Mouse (Mus musculus) hindbrain, embryonic 14.5 days (tissue): ENCODE results near the gene Tmem229b. TPM values are rescaled to one million over a fixed set of nuclear protein-coding genes. Genes with fewer than 3 reads are reported as not detected.

ENCODE experiments used
- ATAC-seq: fragments of 200-750 bp; cut with Nextera tagmentation; 2 replicates; pipeline ENCODE4 v1.8.0; 2017; ENCODE audit warnings: moderate number of reproducible peaks, mild to moderate bottlenecking, moderate TSS enrichment, moderate library complexity; ENCODE audit not compliant: low FRiP score
- DNase-seq: peaks from one replicate; pipeline ENCODE4 v3.0.0-alpha.2; 2015; ENCODE audit warnings: low spot score
- H3K27ac ChIP-seq: fragments of 300-500 bp; sonication (generic); 2 replicates; pipeline ENCODE4 v1.5.1; 2014; ENCODE audit warnings: mild to moderate bottlenecking, moderate library complexity
- H3K27me3 ChIP-seq: fragments of 300-500 bp; sonication (generic); 2 replicates; pipeline ENCODE4 v1.6.1; 2014; ENCODE audit warnings: mild to moderate bottlenecking, low read length, mixed read lengths; ENCODE audit not compliant: control insufficient read depth, insufficient read depth
- H3K36me3 ChIP-seq: fragments of 300-500 bp; sonication (generic); replicated peaks from 2 replicates; pipeline ENCODE4 v1.6.1; 2014; ENCODE audit not compliant: control insufficient read depth, insufficient read depth
- H3K4me1 ChIP-seq: fragments of 300-500 bp; sonication (generic); replicated peaks from 2 replicates; pipeline ENCODE4 v1.6.1; 2014; ENCODE audit warnings: antibody characterized with exemption, low read length, mixed read lengths; ENCODE audit not compliant: control insufficient read depth, insufficient read depth
- H3K4me2 ChIP-seq: fragments of 300-500 bp; sonication (generic); replicated peaks from 2 replicates; pipeline ENCODE4 v1.6.1; 2014; ENCODE audit warnings: mild to moderate bottlenecking, moderate library complexity
- H3K4me3 ChIP-seq: fragments of 300-500 bp; sonication (generic); replicated peaks from 2 replicates; pipeline ENCODE4 v1.5.1; 2014; ENCODE audit warnings: mild to moderate bottlenecking, low read length
- H3K9ac ChIP-seq: fragments of 300-500 bp; sonication (generic); 2 replicates; pipeline ENCODE4 v1.6.1; 2014
- H3K9me3 ChIP-seq: fragments of 300-500 bp; sonication (generic); 2 replicates; pipeline ENCODE4 v1.6.1; 2016; ENCODE audit warnings: low read length; ENCODE audit not compliant: control insufficient read depth
- WGBS: fragments of 180-500 bp; shearing (Covaris S2); extraction: QIAGEN DNeasy Blood & Tissue Kit; methylation state at CpG from one replicate; pipeline ENCODE4 v1.1.7; 2014; 5-methylcytosine and 5-hydroxymethylcytosine counted together
- polyA plus RNA-seq: library from polyadenylated mRNA; unstranded; fragments of >200 nt; fragmentation: Nextera tagmentation; extraction: Ambion mirVana; gene quantifications from 2 replicates; pipeline ENCODE4 v1.2.1, GENCODE M21; 2014

Tmem229b gene
- polyA plus RNA-seq, 1 experiment from 2014 or later: 62.2 TPM

- ATAC-seq: no peak
- whole genome bisulfite sequencing: 78% methylated on average over 3 of the region's 3 CpGs
- H3K4me1 ChIP-seq: peaks cover 5% of the 10 kb centered on the region; the same call in 1 of the 2 replicates
Measured at GRCm38 (mm10) chr12:78922058-78922457, 85.4 kb downstream of the Tmem229b start.

GRCm38 (mm10) chr12:78921421-78921820 lies 86.0 kb downstream of the Tmem229b start:
- H3K9me3 ChIP-seq: no peaks in the 10 kb centered on the region
- no peak overlapping the region for H3K4me3 ChIP-seq
- ATAC-seq: no peak
- H3K4me1 ChIP-seq: peaks cover 5% of the 10 kb centered on the region; the same call in 1 of the 2 replicates
- H3K27ac ChIP-seq: no peak overlapping the region
- H3K4me2 ChIP-seq: no peak overlapping the region
- H3K27me3 ChIP-seq: no peaks in the 10 kb centered on the region
- no peak overlapping the region for H3K9ac ChIP-seq
- whole genome bisulfite sequencing: 80% methylated on average over 4 of the region's 4 CpGs
- DNase-seq: no peak
- no peaks in the 10 kb centered on the region for H3K36me3 ChIP-seq

More at GRCm38 (mm10) chr12:78922058-78922457, 85.4 kb downstream of the Tmem229b start:
- Histone ChIP-seq H3K9me3 (no peaks in the 10 kb centered on the region), H3K27ac (no peak overlapping the region), H3K27me3 (no peaks in the 10 kb centered on the region), H3K4me3 (no peak overlapping the region), H3K9ac (no peak overlapping the region), H3K4me2 (no peak overlapping the region), H3K36me3 (no peaks in the 10 kb centered on the region)
- DNase-seq: no peak

- ATAC-seq (peak; percentile 70), DNase-seq (peak; percentile 85)
- Histone ChIP-seq H3K36me3 (no peaks in the 10 kb centered on the region), H3K4me3 (no peak overlapping the region), H3K9me3 (no peaks in the 10 kb centered on the region), H3K4me1 (peaks cover 5% of the 10 kb centered on the region; the same call in 1 of the 2 replicates), H3K27me3 (no peaks in the 10 kb centered on the region), H3K27ac (no peak overlapping the region), H3K9ac (no peak overlapping the region), H3K4me2 (peak overlapping the region; percentile 27)
- 34% methylated on average over 16 of the region's 16 CpGs for WGBS
Measured at GRCm38 (mm10) chr12:78919079-78919712, 88.2 kb downstream of the Tmem229b start.

GRCm38 (mm10) chr12:78918227-78919078 lies 89.0 kb downstream of the Tmem229b start:
- DNase-seq: peak; percentile 94
- Histone ChIP-seq H3K4me2 (peak overlapping the region; percentile 47), H3K36me3 (no peaks in the 10 kb centered on the region), H3K27me3 (peaks cover 3% of the 10 kb centered on the region; the same call in 1 of the 2 replicates), H3K27ac (no peak overlapping the region), H3K9me3 (no peaks in the 10 kb centered on the region), H3K4me1 (peaks cover 5% of the 10 kb centered on the region; the same call in 1 of the 2 replicates), H3K9ac (0 out of 2 replicates have a peak overlapping the region, but pooled peaks have one; percentile 24), H3K4me3 (no peak overlapping the region)
- 12% methylated on average over 11 of the region's 11 CpGs for WGBS
- ATAC-seq: peak; percentile 85

- no peaks in the 10 kb centered on the region for H3K36me3 ChIP-seq
- H3K27ac ChIP-seq: no peak overlapping the region
- DNase-seq: no peak
- no peak overlapping the region for H3K4me3 ChIP-seq
- peaks cover 21% of the 10 kb centered on the region for H3K27me3 ChIP-seq
- no peak overlapping the region for H3K9ac ChIP-seq
- ATAC-seq: no peak
- peaks cover 10% of the 10 kb centered on the region for H3K4me1 ChIP-seq
- H3K9me3 ChIP-seq: no peaks in the 10 kb centered on the region
- 73% methylated on average over 3 of the region's 3 CpGs for WGBS
- no peak overlapping the region for H3K4me2 ChIP-seq
Measured at GRCm38 (mm10) chr12:78916278-78916677, 91.1 kb downstream of the Tmem229b start.

GRCm38 (mm10) chr12:78915561-78915960 lies 91.9 kb downstream of the Tmem229b start:
- H3K4me1 ChIP-seq: peaks cover 14% of the 10 kb centered on the region
- no peaks in the 10 kb centered on the region for H3K36me3 ChIP-seq
- H3K9ac ChIP-seq: no peak overlapping the region
- no peak for DNase-seq
- no peak overlapping the region for H3K27ac ChIP-seq
- H3K27me3 ChIP-seq: peaks cover 28% of the 10 kb centered on the region
- 81% methylated on average over 3 of the region's 3 CpGs for WGBS
- no peak overlapping the region for H3K4me3 ChIP-seq
- no peaks in the 10 kb centered on the region for H3K9me3 ChIP-seq
- no peak for ATAC-seq
- H3K4me2 ChIP-seq: no peak overlapping the region

- Histone ChIP-seq H3K9me3 (no peaks in the 10 kb centered on the region), H3K27me3 (peaks cover 39% of the 10 kb centered on the region), H3K27ac (no peak overlapping the region), H3K4me3 (no peak overlapping the region), H3K9ac (no peak overlapping the region), H3K4me1 (peaks cover 14% of the 10 kb centered on the region), H3K36me3 (no peaks in the 10 kb centered on the region), H3K4me2 (no peak overlapping the region)
- ATAC-seq (no peak), DNase-seq (no peak)
- 86% methylated on average over 4 of the region's 4 CpGs for WGBS
Measured at GRCm38 (mm10) chr12:78914458-78914857, 93.0 kb downstream of the Tmem229b start.

Other genes starting within 250 kb of the Tmem229b start
- gene Atp6v1d, start 146.0 kb downstream of the Tmem229b start, polyA plus RNA-seq: 128 and 135 TPM in 2 replicates
- 141 and 153 TPM in 2 replicates for gene Eif2s1, start 145.8 kb downstream of the Tmem229b start, polyA plus RNA-seq
- gene Plek2, start 100.7 kb downstream of the Tmem229b start, polyA plus RNA-seq: 1.8 TPM in 2 replicates
- 2.4 and 2.8 TPM in 2 replicates for gene Plekhh1, start 21.5 kb upstream of the Tmem229b start, polyA plus RNA-seq
- gene Pigh, start 82.0 kb upstream of the Tmem229b start, polyA plus RNA-seq: 16.4 and 17.2 TPM in 2 replicates
- gene Arg2, start 123.2 kb upstream of the Tmem229b start, polyA plus RNA-seq: 32.0 and 35.6 TPM in 2 replicates
- gene Vti1b, start 165.0 kb upstream of the Tmem229b start, polyA plus RNA-seq: 189 and 190 TPM in 2 replicates
- gene Rdh11, start 184.7 kb upstream of the Tmem229b start, polyA plus RNA-seq: 37.5 and 42.3 TPM in 2 replicates
- 0.72 TPM in 2 replicates for gene Rdh12, start 201.3 kb upstream of the Tmem229b start, polyA plus RNA-seq